ENCODE assay signal across 9 mouse cellular contexts in genomic region chr3:125849163-125849872, GRCm38 (mm10).
DNase-seq lines count a peak whose midpoint lies in the region; ATAC-seq and TF ChIP-seq lines count a peak whose summit lies in the region.
"Had no signal": no experiment of that assay in that cellular context is flagged by ENCODE, and none has a peak within 500 bp of the region (broad histone marks: within the 10 kb centered on the region; RNA-seq: fewer than 3 reads in every experiment).

No protein-coding gene starts in this region.

- no peaks in the 10 kb centered on the region for H3K36me3 ChIP-seq in midbrain, postnatal 0 days (ENCODE audit: insufficient read depth, low read length)
- H3K36me3 ChIP-seq: G1E had no signal

- no peaks in the 10 kb centered on the region for H3K4me1 ChIP-seq in midbrain, postnatal 0 days (ENCODE audit: insufficient read depth, low read length)

- DNase-seq in frontal cortex, postnatal 14 days (ENCODE audit: low spot score in 2 of 2), result no peak
- DNase-seq in right cerebral cortex, postnatal 25 days, result peak; percentile 5
- DNase-seq in right cerebral cortex, postnatal 36 days (ENCODE audit: low spot score in 2 of 2), result no peak
- peak; percentile 31 for DNase-seq in fibroblast of lung, adult 2 months (ENCODE audit: low read depth)
- DNase-seq in kidney, postnatal 36 days, result peak; percentile 23 to 24
- peak; percentile 81 for DNase-seq in midbrain, postnatal 0 days (ENCODE audit: low spot score)
- no peak for DNase-seq in urinary bladder, postnatal 4 days (ENCODE audit: low spot score in 2 of 2)

- H3K9ac ChIP-seq in midbrain, postnatal 0 days (replicated peaks; ENCODE audit: low read length, poor library complexity, severe bottlenecking), result no peak overlapping the region

- peak; percentile 89; the same call in 1 of the 2 replicates for ATAC-seq in frontal cortex, adult (ENCODE audit: low TSS enrichment)
- no peak for ATAC-seq in midbrain, postnatal 0 days (ENCODE audit: low FRiP score)

- TF ChIP-seq CTCF in midbrain, postnatal 0 days (IDR thresholded peaks at IDR 0.05), result peak; percentile 92

- 24% methylated on average over 6 of the region's 6 CpGs for WGBS in midbrain, postnatal 0 days

- no peaks in the 10 kb centered on the region for H3K27me3 ChIP-seq in midbrain, postnatal 0 days (ENCODE audit: insufficient read depth, low read length)

- no peak overlapping the region for H3K27ac ChIP-seq in midbrain, postnatal 0 days (ENCODE audit: low read depth, low read length)

- H3K9me3 ChIP-seq in midbrain, postnatal 0 days (ENCODE audit: low read length), result no peaks in the 10 kb centered on the region

- no peak overlapping the region for H3K4me3 ChIP-seq in midbrain, postnatal 0 days (ENCODE audit: low read depth, low read length)

- H3K4me2 ChIP-seq in midbrain, postnatal 0 days (ENCODE audit: low read depth, low read length, poor library complexity, severe bottlenecking), result no peak overlapping the region

Comparison
In these comparisons a context has a peak if more than half of its experiments do, and no peak if none do; other contexts are left out.
1. DNase-seq: peak in right cerebral cortex, postnatal 25 days (single experiment), fibroblast of lung, adult 2 months (single experiment), kidney, postnatal 36 days (2 of 2) and midbrain, postnatal 0 days (single experiment); none in frontal cortex, postnatal 14 days (0 of 2), right cerebral cortex, postnatal 36 days (0 of 2) and urinary bladder, postnatal 4 days (0 of 2).